Mouse (Mus musculus): ENCODE measurements around the gene Ldlrad3.

DNA sequence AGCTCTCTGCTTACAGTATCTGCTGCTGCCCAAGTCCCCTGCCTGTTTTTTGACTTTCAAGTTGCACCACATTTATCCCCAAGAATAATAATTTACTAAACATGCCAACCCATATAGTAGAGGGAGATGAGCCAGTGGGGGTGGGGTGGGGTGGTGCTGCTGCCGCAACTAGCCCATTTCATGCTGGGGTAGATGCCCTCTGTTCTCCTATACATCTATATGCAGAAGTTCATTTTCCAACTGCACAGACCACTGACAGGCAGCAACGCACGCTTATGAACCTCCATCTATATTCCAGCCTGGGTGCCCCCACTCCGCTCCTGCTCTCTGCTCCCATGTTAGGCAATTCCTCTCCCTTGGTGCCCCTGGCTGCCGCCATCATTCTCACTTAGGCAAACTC is 145.7 kb downstream of the Ldlrad3 start:
- TF ChIP-seq CTCF (IDR thresholded peaks at IDR 0.05) (no peak), EP300 (IDR thresholded peaks at IDR 0.05; ENCODE audit: insufficient read depth, low read depth, low read length) (no peak), POLR2A (IDR thresholded peaks at IDR 0.05; ENCODE audit: insufficient read depth, low read depth, low read length) (no peak)
